Mouse (Mus musculus) ES-Bruce4 (cell line): Measurements from ENCODE around the gene Rem1. TPM values are rescaled to one million over a fixed set of nuclear protein-coding genes. Genes with fewer than 3 reads are reported as not detected.

ENCODE experiments used
- H3K27ac ChIP-seq: 2 replicates; pipeline ENCODE4 v1.5.1; 2012; ENCODE audit warnings: low read length, inconsistent platforms; ENCODE audit not compliant: insufficient read depth
- H3K27me3 ChIP-seq: 2 replicates; pipeline ENCODE4 v1.6.1; 2012; ENCODE audit warnings: mild to moderate bottlenecking, low read length, inconsistent platforms; ENCODE audit not compliant: control insufficient read depth, poor library complexity, insufficient read depth, severe bottlenecking
- H3K36me3 ChIP-seq: 2 replicates; pipeline ENCODE4 v1.6.1; 2012; ENCODE audit warnings: inconsistent platforms, mild to moderate bottlenecking, low read length, moderate library complexity; ENCODE audit not compliant: control insufficient read depth, poor library complexity, insufficient read depth, severe bottlenecking
- H3K4me1 ChIP-seq: one replicate; pipeline ENCODE4 v1.8.1; 2011; ENCODE audit warnings: low read length; ENCODE audit not compliant: control insufficient read depth, insufficient read depth
- H3K4me3 ChIP-seq: 2 replicates; pipeline ENCODE4 v1.5.1; 2011; ENCODE audit warnings: low read depth, mild to moderate bottlenecking, low read length
- H3K9ac ChIP-seq: 2 replicates; pipeline ENCODE4 v1.6.1; 2012; ENCODE audit warnings: low read depth, mild to moderate bottlenecking, inconsistent platforms; ENCODE audit not compliant: poor library complexity, severe bottlenecking
- H3K9me3 ChIP-seq: replicated peaks from 2 replicates; pipeline ENCODE4 v1.6.1; 2012; ENCODE audit warnings: mild to moderate bottlenecking, low read length, inconsistent platforms; ENCODE audit not compliant: control insufficient read depth, poor library complexity, insufficient read depth, severe bottlenecking
- CTCF ChIP-seq: IDR thresholded peaks from one replicate; pipeline ENCODE4 v1.8.1; 2011; ENCODE audit warnings: low read depth, low read length
- EP300 ChIP-seq: IDR thresholded peaks from 2 replicates; pipeline ENCODE4 v1.6.1; 2011; ENCODE audit warnings: low read depth, low read length; ENCODE audit not compliant: insufficient read depth
- POLR2A ChIP-seq: IDR thresholded peaks from one replicate; pipeline ENCODE4 v1.8.1; 2011; ENCODE audit warnings: low read length; ENCODE audit not compliant: insufficient read depth
- polyA plus RNA-seq: library from polyadenylated mRNA; stranded (reverse); fragments of >200 nt; gene quantifications from 2 replicates; pipeline ENCODE4 v1.2.4, GENCODE M21; 2011; ENCODE audit warnings: low read depth; ENCODE audit not compliant: missing spikeins, insufficient read depth, insufficient read length

Rem1 gene
- polyA plus RNA-seq, 1 experiment = 1.2 TPM

- H3K27me3 ChIP-seq = no peaks in the 10 kb centered on the region
- H3K27ac ChIP-seq = no peak within 1 kb of the TSS
These were observed 3.8 kb upstream of the Rem1 start, which contains the start of gene Defb25 for GRCm38 (mm10) chr2:152622953-152623352. Gene Defb25, minus strand, starts transcription at chr2:152623053.

DNA sequence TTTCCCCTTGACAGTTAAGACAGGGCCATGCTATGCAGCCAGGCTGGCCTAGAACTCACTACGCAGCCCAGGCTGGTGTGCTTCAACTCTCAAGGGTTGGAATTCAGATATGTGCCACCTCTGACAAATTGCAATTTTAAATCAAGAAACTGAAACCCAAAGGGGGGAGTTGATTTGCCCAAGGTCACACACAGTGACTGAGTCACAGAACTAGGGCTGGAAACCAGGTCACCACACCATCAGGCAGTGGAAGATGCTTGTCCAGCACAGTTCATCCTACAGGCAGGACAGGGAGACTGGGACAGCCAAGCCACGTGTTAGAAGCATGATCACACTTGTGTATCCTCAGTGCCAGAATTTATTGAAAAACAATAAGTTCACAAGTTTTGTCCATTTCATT is 2.2 kb upstream of the Rem1 start:
- 0 out of 2 replicates have a peak, but pooled peaks cover 3% of the 10 kb centered on the region for H3K27me3 ChIP-seq
- H3K36me3 ChIP-seq = no peaks in the 10 kb centered on the region
- H3K4me1 ChIP-seq = no peaks in the 10 kb centered on the region
- H3K4me3 ChIP-seq = no peak overlapping the region
- TF ChIP-seq EP300 (no peak), CTCF (no peak), POLR2A (no peak)
- H3K27ac ChIP-seq = no peak overlapping the region
- no peaks in the 10 kb centered on the region for H3K9me3 ChIP-seq
- no peak overlapping the region for H3K9ac ChIP-seq

More at GRCm38 (mm10) chr2:152622953-152623352, 3.8 kb upstream of the Rem1 start, which contains the start of gene Defb25:
- H3K36me3 ChIP-seq = no peaks in the 10 kb centered on the region
- H3K4me1 ChIP-seq = no peaks in the 10 kb centered on the region
- no peak within 1 kb of the TSS for H3K9ac ChIP-seq
- no peaks in the 10 kb centered on the region for H3K9me3 ChIP-seq
- TF ChIP-seq CTCF (no peak), POLR2A (no peak), EP300 (no peak)
- H3K4me3 ChIP-seq = no peak within 1 kb of the TSS

DNA sequence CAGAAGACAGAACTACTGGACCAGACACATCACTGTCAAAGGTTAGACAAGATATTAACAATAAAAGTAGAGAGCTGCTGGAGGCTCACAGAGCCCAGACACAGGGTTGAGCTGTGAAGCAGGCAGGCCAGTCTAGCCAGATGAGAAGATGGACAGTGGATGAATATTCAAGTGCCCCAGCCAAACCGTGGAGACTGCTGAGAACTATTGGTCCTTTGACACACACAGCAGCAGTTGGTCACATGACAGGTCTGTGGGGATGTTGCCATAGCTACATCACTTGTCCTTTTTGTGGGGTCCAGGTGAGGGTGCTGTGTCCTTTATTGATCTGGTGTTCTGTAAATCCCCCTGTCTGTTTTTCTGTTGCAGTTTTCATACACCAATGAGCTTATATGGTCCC is 1.5 kb upstream of the Rem1 start:
- Histone ChIP-seq H3K4me3 (no peak overlapping the region), H3K4me1 (no peaks in the 10 kb centered on the region), H3K9me3 (no peaks in the 10 kb centered on the region), H3K36me3 (no peaks in the 10 kb centered on the region), H3K27me3 (0 out of 2 replicates have a peak, but pooled peaks cover 3% of the 10 kb centered on the region), H3K27ac (no peak overlapping the region), H3K9ac (no peak overlapping the region)
- TF ChIP-seq EP300 (no peak), POLR2A (no peak), CTCF (no peak)

- Histone ChIP-seq H3K4me3 (no peak overlapping the region), H3K36me3 (no peaks in the 10 kb centered on the region), H3K27me3 (0 out of 2 replicates have a peak, but pooled peaks cover 3% of the 10 kb centered on the region), H3K9me3 (no peaks in the 10 kb centered on the region), H3K27ac (no peak overlapping the region), H3K9ac (no peak overlapping the region), H3K4me1 (no peaks in the 10 kb centered on the region)
- TF ChIP-seq EP300 (no peak), CTCF (no peak)
These were observed 1.3 kb downstream of the Rem1 start for GRCm38 (mm10) chr2:152628066-152628465.

DNA sequence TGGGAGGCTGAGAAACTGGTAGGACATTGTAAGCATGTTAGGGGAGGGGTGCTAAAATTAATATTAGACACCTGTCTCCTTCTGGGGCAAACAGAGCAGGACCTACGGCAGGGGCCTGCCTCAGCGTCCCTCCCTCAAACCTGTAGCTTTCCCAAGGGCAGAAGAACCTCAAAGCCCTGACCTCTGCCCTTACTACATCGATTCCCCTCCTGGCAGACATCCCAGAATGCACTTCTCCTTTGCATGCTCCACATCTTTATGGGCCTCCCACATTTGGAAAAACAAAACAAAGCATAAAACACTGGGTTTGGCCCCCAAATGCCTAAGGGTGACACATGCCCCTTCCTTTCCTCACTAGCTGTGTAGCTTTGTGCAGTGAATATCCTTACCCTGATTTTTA is 2.5 kb downstream of the Rem1 start:
- no peak overlapping the region for H3K9ac ChIP-seq
- no peak overlapping the region for H3K27ac ChIP-seq
- 0 out of 2 replicates have a peak, but pooled peaks cover 3% of the 10 kb centered on the region for H3K27me3 ChIP-seq
- H3K4me1 ChIP-seq = no peaks in the 10 kb centered on the region
- TF ChIP-seq POLR2A (no peak), CTCF (no peak), EP300 (no peak)
- H3K36me3 ChIP-seq = no peaks in the 10 kb centered on the region
- H3K9me3 ChIP-seq = no peaks in the 10 kb centered on the region
- no peak overlapping the region for H3K4me3 ChIP-seq

- H3K9ac ChIP-seq = no peak overlapping the region
- no peaks in the 10 kb centered on the region for H3K4me1 ChIP-seq
- no peak overlapping the region for H3K27ac ChIP-seq
- 0 out of 2 replicates have a peak, but pooled peaks cover 3% of the 10 kb centered on the region for H3K27me3 ChIP-seq
- no peaks in the 10 kb centered on the region for H3K36me3 ChIP-seq
- H3K4me3 ChIP-seq = no peak overlapping the region
- H3K9me3 ChIP-seq = no peaks in the 10 kb centered on the region
- TF ChIP-seq CTCF (no peak), EP300 (no peak), POLR2A (no peak)
These were observed 3.2 kb downstream of the Rem1 start for GRCm38 (mm10) chr2:152629904-152630303.
